Mouse (Mus musculus) intestine, postnatal 0 days (tissue): ENCODE data around the gene Ranbp10. TPM values are rescaled to one million over a fixed set of nuclear protein-coding genes. Genes with fewer than 3 reads are reported as not detected.

Experiments used
- ATAC-seq: fragments of 200-750 bp; cut with Nextera tagmentation; 2 replicates; pipeline ENCODE4 v1.8.0; 2017; ENCODE audit warnings: mild to moderate bottlenecking, moderate TSS enrichment, moderate library complexity
- H3K27ac ChIP-seq: fragments of 300-500 bp; sonication (generic); 2 replicates; pipeline ENCODE4 v1.5.1; 2014; ENCODE audit warnings: mild to moderate bottlenecking, low read depth, low read length, moderate library complexity
- H3K27me3 ChIP-seq: fragments of 300-500 bp; sonication (generic); replicated peaks from 2 replicates; pipeline ENCODE4 v1.6.1; 2014; ENCODE audit warnings: low read length, mixed read lengths; ENCODE audit not compliant: control insufficient read depth, insufficient read depth
- H3K36me3 ChIP-seq: fragments of 300-500 bp; sonication (generic); 2 replicates; pipeline ENCODE4 v1.6.1; 2014; ENCODE audit warnings: mild to moderate bottlenecking, moderate library complexity; ENCODE audit not compliant: control insufficient read depth, insufficient read depth
- H3K4me1 ChIP-seq: fragments of 300-500 bp; sonication (generic); replicated peaks from 2 replicates; pipeline ENCODE4 v1.6.1; 2014; ENCODE audit warnings: antibody characterized with exemption, low read length, mixed read lengths; ENCODE audit not compliant: control insufficient read depth, insufficient read depth
- H3K4me2 ChIP-seq: fragments of 300-500 bp; sonication (generic); replicated peaks from 2 replicates; pipeline ENCODE4 v1.6.1; 2014; ENCODE audit warnings: low read depth, mild to moderate bottlenecking, moderate library complexity
- H3K4me3 ChIP-seq: fragments of 300-500 bp; sonication (generic); 2 replicates; pipeline ENCODE4 v1.5.1; 2014; ENCODE audit warnings: low read depth, low read length
- H3K9ac ChIP-seq: fragments of 300-500 bp; sonication (generic); 2 replicates; pipeline ENCODE4 v1.6.1; 2014; ENCODE audit warnings: mild to moderate bottlenecking, low read depth, low read length
- H3K9me3 ChIP-seq: fragments of 300-500 bp; sonication (generic); 2 replicates; pipeline ENCODE4 v1.6.1; 2016; ENCODE audit warnings: mixed run types; ENCODE audit not compliant: control insufficient read depth
- CTCF ChIP-seq: sonication (generic); IDR thresholded peaks from 2 replicates; pipeline ENCODE4 v1.5.1; 2016; ENCODE audit warnings: low read depth, mild to moderate bottlenecking, control low read depth, antibody characterized with exemption, moderate library complexity
- WGBS: fragments of 180-500 bp; shearing (Covaris S2); extraction: QIAGEN DNeasy Blood & Tissue Kit; methylation state at CpG from one replicate; pipeline ENCODE4 v1.1.7; 2014; 5-methylcytosine and 5-hydroxymethylcytosine counted together
- polyA plus RNA-seq: library from polyadenylated mRNA; unstranded; fragments of >200 nt; fragmentation: Nextera tagmentation; extraction: Ambion mirVana; gene quantifications from 2 replicates; pipeline ENCODE4 v1.2.1, GENCODE M21; 2015

Ranbp10 gene
- polyA plus RNA-seq, 1 experiment from 2014 or later: 4.1 TPM

- Histone ChIP-seq H3K9ac (no peak overlapping the region), H3K36me3 (peaks cover 6% of the 10 kb centered on the region; the same call in 1 of the 2 replicates), H3K4me2 (no peak overlapping the region; the same call in 1 of the 2 replicates), H3K27me3 (no peaks in the 10 kb centered on the region), H3K9me3 (no peaks in the 10 kb centered on the region), H3K4me1 (no peaks in the 10 kb centered on the region; the same call in 1 of the 2 replicates), H3K4me3 (no peak overlapping the region), H3K27ac (peak overlapping the region; percentile 60; the same call in 1 of the 2 replicates)
- peak; percentile 85 for ATAC-seq
- TF ChIP-seq CTCF: no peak; the same call in 1 of the 2 replicates
- 17% methylated on average over 8 of the region's 8 CpGs for WGBS
Measured at GRCm38 (mm10) chr8:105799091-105799812, 27.9 kb downstream of the Ranbp10 start.

GRCm38 (mm10) chr8:105798408-105798807 is 28.7 kb downstream of the Ranbp10 start:
- TF ChIP-seq CTCF: no peak
- Histone ChIP-seq H3K27ac (no peak overlapping the region), H3K27me3 (no peaks in the 10 kb centered on the region), H3K36me3 (peaks cover 6% of the 10 kb centered on the region; the same call in 1 of the 2 replicates), H3K9ac (no peak overlapping the region), H3K9me3 (no peaks in the 10 kb centered on the region), H3K4me2 (no peak overlapping the region), H3K4me1 (no peaks in the 10 kb centered on the region; the same call in 1 of the 2 replicates), H3K4me3 (no peak overlapping the region)
- no peak for ATAC-seq
- WGBS: 92% methylated on average over 5 of the region's 5 CpGs

- ATAC-seq: peak; percentile 23; the same call in 1 of the 2 replicates
- H3K36me3 ChIP-seq: peaks cover 6% of the 10 kb centered on the region; the same call in 1 of the 2 replicates
- H3K9ac ChIP-seq: no peak overlapping the region
- H3K4me3 ChIP-seq: no peak overlapping the region
- H3K4me1 ChIP-seq: no peaks in the 10 kb centered on the region; the same call in 1 of the 2 replicates
- 61% methylated on average over 1 of the region's 1 CpGs for WGBS
- H3K27ac ChIP-seq: no peak overlapping the region
- H3K9me3 ChIP-seq: no peaks in the 10 kb centered on the region
- no peaks in the 10 kb centered on the region for H3K27me3 ChIP-seq
- TF ChIP-seq CTCF: no peak
- no peak overlapping the region for H3K4me2 ChIP-seq
Measured at GRCm38 (mm10) chr8:105795785-105796184, 31.4 kb downstream of the Ranbp10 start.

- Histone ChIP-seq H3K27me3 (no peaks in the 10 kb centered on the region), H3K4me1 (no peaks in the 10 kb centered on the region; the same call in 1 of the 2 replicates), H3K9me3 (no peaks in the 10 kb centered on the region), H3K36me3 (peaks cover 6% of the 10 kb centered on the region; the same call in 1 of the 2 replicates), H3K4me3 (no peak overlapping the region), H3K9ac (no peak overlapping the region), H3K27ac (no peak overlapping the region), H3K4me2 (no peak overlapping the region)
- 54% methylated on average over 3 of the region's 3 CpGs for WGBS
- TF ChIP-seq CTCF: no peak
- ATAC-seq: peak; percentile 51; the same call in 1 of the 2 replicates
Measured at GRCm38 (mm10) chr8:105794009-105794598, 33.0 kb downstream of the Ranbp10 start.

DNA sequence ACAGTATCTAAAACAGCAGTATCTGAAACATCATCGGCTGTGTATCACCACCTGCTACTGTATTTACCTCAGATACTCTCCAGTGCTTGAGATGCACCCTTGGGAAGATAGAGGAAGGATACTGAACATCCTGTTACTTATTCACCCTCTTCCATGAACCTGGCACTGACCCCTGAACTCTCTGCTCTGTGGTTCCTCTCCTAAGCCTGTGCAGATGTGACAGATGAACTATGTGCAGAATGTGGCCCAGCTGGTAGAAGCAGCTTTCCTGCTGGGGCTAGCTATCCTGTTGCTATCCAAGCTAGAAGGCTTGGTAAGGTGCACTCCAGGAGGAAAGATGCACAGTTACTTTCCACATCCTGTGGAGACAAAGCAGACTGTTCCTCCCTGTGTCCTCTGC is 33.8 kb downstream of the Ranbp10 start:
- H3K4me3 ChIP-seq: no peak overlapping the region
- no peak for ATAC-seq
- peaks cover 6% of the 10 kb centered on the region; the same call in 1 of the 2 replicates for H3K36me3 ChIP-seq
- no peaks in the 10 kb centered on the region for H3K27me3 ChIP-seq
- H3K4me2 ChIP-seq: no peak overlapping the region
- no peaks in the 10 kb centered on the region for H3K4me1 ChIP-seq
- TF ChIP-seq CTCF: no peak
- H3K9ac ChIP-seq: no peak overlapping the region
- WGBS: 88% methylated on average over 1 of the region's 1 CpGs
- H3K27ac ChIP-seq: no peak overlapping the region
- H3K9me3 ChIP-seq: no peaks in the 10 kb centered on the region

DNA sequence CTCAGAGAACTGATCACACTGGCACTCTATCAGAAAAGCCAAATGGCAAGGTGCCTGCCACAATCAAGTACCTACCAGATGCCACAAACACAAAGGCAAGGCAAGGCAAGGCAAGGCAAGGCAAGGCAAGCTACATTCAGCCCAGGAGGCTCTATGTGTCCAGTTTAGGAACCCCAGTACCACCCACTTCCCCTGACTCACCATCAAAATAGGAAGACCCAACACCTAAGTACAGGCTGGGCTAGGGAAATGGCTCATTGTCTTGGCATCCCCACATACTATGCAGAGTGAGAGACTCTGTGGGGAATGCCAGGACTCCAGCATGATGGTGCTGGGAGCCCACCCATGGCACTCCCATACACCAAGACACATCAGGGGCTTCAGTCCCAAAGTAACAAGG is 37.5 kb downstream of the Ranbp10 start:
- TF ChIP-seq CTCF: no peak
- H3K9ac ChIP-seq: no peak overlapping the region
- no peak overlapping the region for H3K4me2 ChIP-seq
- H3K9me3 ChIP-seq: no peaks in the 10 kb centered on the region
- no peaks in the 10 kb centered on the region for H3K4me1 ChIP-seq
- no peaks in the 10 kb centered on the region for H3K27me3 ChIP-seq
- no peak for ATAC-seq
- H3K36me3 ChIP-seq: peaks cover 19% of the 10 kb centered on the region
- no peak overlapping the region for H3K27ac ChIP-seq
- H3K4me3 ChIP-seq: no peak overlapping the region
